Mouse (Mus musculus) leukemia stem cell, adult 10-12 weeks (primary cell): ENCODE measurements around the gene Pik3ca. TPM values are rescaled to one million over a fixed set of nuclear protein-coding genes. Genes with fewer than 3 reads are reported as not detected.

ENCODE experiments used
- polyA plus RNA-seq: library from polyadenylated mRNA; stranded (reverse); fragments of >175 nt; gene quantifications from 2 replicates; pipeline ENCODE4 v1.2.3, GENCODE M21; 2012; ENCODE audit warnings: low replicate concordance

The Pik3ca gene
- polyA plus RNA-seq, result 0.28 and 1.5 TPM in 2 replicates

DNA sequence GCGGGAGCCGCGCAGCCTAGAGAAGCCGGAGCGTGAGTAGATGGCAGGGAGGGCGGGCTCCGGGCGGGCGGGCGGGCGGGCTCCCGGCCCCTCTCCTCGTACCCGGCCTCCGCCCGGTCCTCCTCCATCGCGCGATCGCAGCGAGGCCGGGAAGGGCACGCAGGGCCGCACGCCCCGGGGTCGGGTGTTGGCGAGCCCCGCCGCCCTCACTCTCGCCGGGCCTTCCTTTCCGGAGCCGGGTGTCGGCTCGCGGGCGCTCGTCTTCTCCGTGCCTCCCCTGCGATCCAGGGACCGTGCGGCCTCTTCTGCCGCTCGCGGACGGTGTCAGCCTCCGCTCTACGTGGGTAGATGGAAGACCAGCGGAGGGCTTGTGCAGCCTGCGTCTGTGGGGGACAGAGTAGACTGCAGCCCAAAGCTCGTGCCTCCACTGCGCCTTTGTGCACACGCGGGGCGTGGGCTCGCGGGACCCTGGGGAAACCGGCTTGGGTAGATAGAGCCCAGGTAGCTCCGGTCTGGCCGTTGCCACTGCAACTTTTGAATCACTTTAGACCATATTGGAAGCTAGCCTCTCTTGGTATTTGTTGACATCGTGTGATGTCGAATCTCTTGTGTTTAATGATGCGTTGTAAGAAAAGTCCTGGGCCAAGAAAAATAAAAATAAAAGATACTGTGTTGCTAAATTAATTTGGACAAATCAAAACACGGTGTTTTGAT lies at the start of gene Pik3ca:
Pik3ca (plus strand) TSS at position 211 of the 714 bp plus-strand sequence.

GRCm38 (mm10) chr3:32365546-32366245 lies 31.8 kb upstream of the Pik3ca start, which contains the start of gene Zmat3:
Gene Zmat3 (minus strand): TSS chr3:32366014.

DNA sequence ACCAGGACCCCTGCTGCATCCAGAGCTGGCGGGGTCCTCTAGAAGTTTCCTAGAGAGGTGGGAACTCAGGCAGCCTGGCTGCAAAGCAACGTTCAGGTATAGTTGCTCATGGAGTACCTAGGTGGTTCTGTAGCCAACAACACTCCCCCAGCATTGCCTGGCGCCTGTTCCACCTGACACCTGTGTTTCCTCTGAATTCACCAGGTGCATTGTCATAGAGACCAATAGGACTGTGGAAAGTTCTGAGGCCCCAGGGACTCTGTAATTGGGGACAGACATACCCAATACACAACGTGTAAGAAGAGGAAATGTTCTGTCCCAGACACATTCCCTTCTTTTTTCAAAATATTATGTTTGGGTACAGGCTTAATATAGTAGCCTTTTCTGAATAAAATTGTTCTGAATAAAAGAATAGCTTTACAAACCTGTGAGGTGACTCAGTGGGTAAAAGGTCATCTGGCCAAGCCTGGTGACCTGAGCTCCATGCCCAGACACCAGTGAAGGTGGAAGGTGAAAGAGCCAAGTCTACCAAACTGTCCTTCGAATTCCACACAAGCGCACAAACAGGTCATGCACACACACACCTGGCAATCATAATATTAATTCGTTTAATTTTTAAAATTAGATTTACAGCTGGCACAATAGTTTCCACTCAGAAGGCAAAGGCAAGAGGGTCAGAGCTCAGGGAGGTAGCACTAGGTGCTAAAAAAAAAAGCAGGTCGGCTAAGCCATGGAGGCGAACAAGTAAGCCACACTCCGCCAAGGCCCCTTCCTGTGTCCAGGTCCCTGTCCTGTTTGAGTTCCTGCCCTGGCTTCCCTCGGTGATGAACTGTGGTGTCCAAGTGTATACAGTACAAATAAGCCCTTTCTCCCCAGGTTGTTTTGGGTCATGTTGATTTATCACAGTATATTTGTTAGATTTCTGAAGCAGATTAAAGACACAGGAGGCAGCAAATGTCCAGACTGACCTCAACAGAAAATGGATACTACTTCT lies 94.9 kb downstream of the Pik3ca start, which contains the start of gene Kcnmb3:
Kcnmb3 (minus strand) TSS at position 135 of the 994 bp plus-strand sequence.

GRCm38 (mm10) chr3:32509496-32510374 lies 112.3 kb downstream of the Pik3ca start, which contains the start of gene Zfp639:
Gene Zfp639 (plus strand): TSS chr3:32510259.

Other genes starting within 250 kb of the Pik3ca start
- gene Zmat3, start 31.7 kb upstream of the Pik3ca start, polyA plus RNA-seq, result 4.4 and 5.3 TPM in 2 replicates
- gene Kcnmb3, start 94.6 kb downstream of the Pik3ca start, polyA plus RNA-seq, result 0.17 TPM in 1 of 2 replicates, not detected in the other
- 5.4 and 7.2 TPM in 2 replicates for gene Zfp639, start 112.6 kb downstream of the Pik3ca start, polyA plus RNA-seq
- gene Mfn1, start 131.8 kb downstream of the Pik3ca start, polyA plus RNA-seq, result 6.5 and 7.6 TPM in 2 replicates
- gene Gnb4, start 218.9 kb downstream of the Pik3ca start, polyA plus RNA-seq, result 2.1 and 3.6 TPM in 2 replicates